ENCODE assay signal across 12 mouse cellular contexts in genomic region chr19:41907079-41907760, GRCm38 (mm10). TPM values are rescaled to one million over a fixed set of nuclear protein-coding genes. Genes with fewer than 3 reads are reported as not detected.
DNase-seq lines count a peak whose midpoint lies in the region; ATAC-seq and TF ChIP-seq lines count a peak whose summit lies in the region.
"Had no signal": no experiment of that assay in that cellular context is flagged by ENCODE, and none has a peak within 500 bp of the region (broad histone marks: within the 10 kb centered on the region; RNA-seq: fewer than 3 reads in every experiment).

No protein-coding gene starts in this region.

- peaks cover 64% of the 10 kb centered on the region for H3K4me1 ChIP-seq in erythroblast, embryonic 14.5 days (ENCODE audit: control insufficient read depth)
- peaks cover 15% of the 10 kb centered on the region for H3K4me1 ChIP-seq in lung, embryonic 16.5 days (replicated peaks; ENCODE audit: control insufficient read depth, insufficient read depth, low read length)
- no peaks in the 10 kb centered on the region for H3K4me1 ChIP-seq in kidney, postnatal 0 days (replicated peaks; ENCODE audit: insufficient read depth, low read length)
- H3K4me1 ChIP-seq: forebrain, embryonic 10.5 days had no signal

- no peaks in the 10 kb centered on the region for H3K9me3 ChIP-seq in erythroblast, embryonic 14.5 days (ENCODE audit: control insufficient read depth, low read length)
- H3K9me3 ChIP-seq in lung, embryonic 16.5 days (ENCODE audit: control insufficient read depth, low read length), result no peaks in the 10 kb centered on the region
- no peaks in the 10 kb centered on the region for H3K9me3 ChIP-seq in kidney, postnatal 0 days (replicated peaks; ENCODE audit: low read length)
- H3K9me3 ChIP-seq: forebrain, embryonic 10.5 days had no signal

- peak overlapping the region; percentile 69 for H3K27ac ChIP-seq in lung, embryonic 16.5 days (ENCODE audit: low read length)
- H3K27ac ChIP-seq in kidney, postnatal 0 days, result peak overlapping the region; percentile 25; the same call in 1 of the 2 replicates
- H3K27ac ChIP-seq: forebrain, embryonic 10.5 days; left cerebral cortex, adult 2 months had no signal

- H3K4me2 ChIP-seq in lung, embryonic 16.5 days (ENCODE audit: low read depth, low read length), result no peak overlapping the region
- H3K4me2 ChIP-seq in kidney, postnatal 0 days (ENCODE audit: low read length), result no peak overlapping the region

- peak overlapping the region; percentile 39 for H3K4me3 ChIP-seq in erythroblast, embryonic 14.5 days (replicated peaks)
- H3K4me3 ChIP-seq in lung, embryonic 16.5 days (ENCODE audit: low read length), result no peak overlapping the region
- no peak overlapping the region for H3K4me3 ChIP-seq in kidney, postnatal 0 days (replicated peaks; ENCODE audit: low read depth, low read length)
- H3K4me3 ChIP-seq: forebrain, embryonic 10.5 days; left cerebral cortex, adult 2 months had no signal

- no peaks in the 10 kb centered on the region for H3K27me3 ChIP-seq in erythroblast, embryonic 14.5 days (ENCODE audit: control insufficient read depth)
- H3K27me3 ChIP-seq in lung, embryonic 16.5 days (ENCODE audit: control insufficient read depth, insufficient read depth, low read depth, low read length), result no peaks in the 10 kb centered on the region
- no peaks in the 10 kb centered on the region for H3K27me3 ChIP-seq in kidney, postnatal 0 days (ENCODE audit: insufficient read depth, low read length)

- ATAC-seq in erythroblast, adult 5-6 weeks (replicated peaks; ENCODE audit: low FRiP score, poor library complexity, severe bottlenecking), result no peak
- no peak for ATAC-seq in lung, embryonic 16.5 days (ENCODE audit: low read depth)
- no peak for ATAC-seq in kidney, postnatal 0 days (replicated peaks; ENCODE audit: low FRiP score, low read depth)
- ATAC-seq in megakaryocyte-erythroid progenitor cell, adult 5-6 weeks (replicated peaks; ENCODE audit: low FRiP score, low TSS enrichment, poor library complexity, severe bottlenecking), result peak; percentile 1; the same call in 1 of the 2 replicates

- no peaks in the 10 kb centered on the region for H3K36me3 ChIP-seq in erythroblast, embryonic 14.5 days (ENCODE audit: control insufficient read depth)
- no peaks in the 10 kb centered on the region for H3K36me3 ChIP-seq in lung, embryonic 16.5 days (ENCODE audit: control insufficient read depth, insufficient read depth, low read length)
- no peaks in the 10 kb centered on the region for H3K36me3 ChIP-seq in kidney, postnatal 0 days (ENCODE audit: insufficient read depth, low read length)
- H3K36me3 ChIP-seq: forebrain, embryonic 10.5 days had no signal

- TF ChIP-seq CTCF in kidney, postnatal 0 days (IDR thresholded peaks at IDR 0.05; ENCODE audit: low read depth), result no peak; the same call in 1 of the 2 replicates

- 20% methylated on average over 8 of the region's 8 CpGs for WGBS in lung, embryonic 16.5 days
- 46% methylated on average over 8 of the region's 8 CpGs for WGBS in kidney, postnatal 0 days

- DNase-seq in lung, postnatal 14 days, result no peak
- peak; percentile 43 for DNase-seq in kidney, postnatal 0 days (ENCODE audit: low spot score)
- no peak for DNase-seq in frontal cortex, postnatal 10 days (ENCODE audit: low spot score in 2 of 2)
- no peak for DNase-seq in Muller cell, postnatal 12 days (ENCODE audit: inconsistent ontology term)
- DNase-seq: adrenal gland, postnatal 36 days; lung, postnatal 10 days had no signal

- H3K9ac ChIP-seq in lung, embryonic 16.5 days (ENCODE audit: low read length), result 0 out of 2 replicates have a peak overlapping the region, but pooled peaks have one; percentile 35
- H3K9ac ChIP-seq in kidney, postnatal 0 days (ENCODE audit: low read depth, low read length), result 0 out of 2 replicates have a peak overlapping the region, but pooled peaks have one; percentile 19

RNA-seq across cellular contexts. Expression of gene Pgam1, which starts 4.5 kb away (rescaled TPM):
- polyA plus RNA-seq in erythroblast, embryonic 14.5 days (2012), result 6.9 and 7.3 TPM in 2 replicates
- 154 and 190 TPM in 2 replicates for total RNA-seq in erythroblast, adult 5-6 weeks (2015; ENCODE audit: low replicate concordance)
- 58.1 and 69.4 TPM in 2 replicates for total RNA-seq in erythroblast, adult 5-6 weeks (2017; ENCODE audit: low replicate concordance)
- polyA plus RNA-seq in lung, embryonic 16.5 days (2015; fragmentation: Nextera tagmentation; extraction: Ambion mirVana), result 609 and 641 TPM in 2 replicates
- 488 and 525 TPM in 2 replicates for polyA plus RNA-seq in kidney, postnatal 0 days (2015; fragmentation: Nextera tagmentation; extraction: Ambion mirVana)
- 27.0 and 67.3 TPM in 2 replicates for total RNA-seq in megakaryocyte-erythroid progenitor cell, adult 5-6 weeks (2014; fragmentation: Nextera tagmentation)
- total RNA-seq in megakaryocyte-erythroid progenitor cell, adult 5-6 weeks (2017), result 30.1 and 34.7 TPM in 2 replicates

RNA-seq across cellular contexts. Expression of gene Rrp12, which starts 11.2 kb away (rescaled TPM):
- polyA plus RNA-seq in erythroblast, embryonic 14.5 days (2012), result 1.1 TPM in 2 replicates
- 0.63 and 2.9 TPM in 2 replicates for total RNA-seq in erythroblast, adult 5-6 weeks (2015; ENCODE audit: low replicate concordance)
- total RNA-seq in erythroblast, adult 5-6 weeks (2017; ENCODE audit: low replicate concordance), result 2.4 and 2.6 TPM in 2 replicates
- polyA plus RNA-seq in lung, embryonic 16.5 days (2015; fragmentation: Nextera tagmentation; extraction: Ambion mirVana), result 9.9 and 11.4 TPM in 2 replicates
- polyA plus RNA-seq in kidney, postnatal 0 days (2015; fragmentation: Nextera tagmentation; extraction: Ambion mirVana), result 7.9 and 9.3 TPM in 2 replicates
- total RNA-seq in megakaryocyte-erythroid progenitor cell, adult 5-6 weeks (2014; fragmentation: Nextera tagmentation), result 21.0 and 31.4 TPM in 2 replicates
- total RNA-seq in megakaryocyte-erythroid progenitor cell, adult 5-6 weeks (2017), result 26.5 and 36.0 TPM in 2 replicates

RNA-seq across cellular contexts. Expression of gene Exosc1, which starts 26.0 kb away (rescaled TPM):
- 0.70 and 0.94 TPM in 2 replicates for polyA plus RNA-seq in erythroblast, embryonic 14.5 days (2012)
- total RNA-seq in erythroblast, adult 5-6 weeks (2015; ENCODE audit: low replicate concordance), result 14.0 and 14.6 TPM in 2 replicates
- 12.8 and 14.1 TPM in 2 replicates for total RNA-seq in erythroblast, adult 5-6 weeks (2017; ENCODE audit: low replicate concordance)
- 60.0 and 65.9 TPM in 2 replicates for polyA plus RNA-seq in lung, embryonic 16.5 days (2015; fragmentation: Nextera tagmentation; extraction: Ambion mirVana)
- polyA plus RNA-seq in kidney, postnatal 0 days (2015; fragmentation: Nextera tagmentation; extraction: Ambion mirVana), result 69.3 and 70.2 TPM in 2 replicates
- total RNA-seq in megakaryocyte-erythroid progenitor cell, adult 5-6 weeks (2014; fragmentation: Nextera tagmentation), result 66.2 and 86.7 TPM in 2 replicates
- 72.9 and 81.2 TPM in 2 replicates for total RNA-seq in megakaryocyte-erythroid progenitor cell, adult 5-6 weeks (2017)

RNA-seq across cellular contexts. Expression of gene Zdhhc16, which starts 26.1 kb away (rescaled TPM):
- 3.1 and 3.2 TPM in 2 replicates for polyA plus RNA-seq in erythroblast, embryonic 14.5 days (2012)
- total RNA-seq in erythroblast, adult 5-6 weeks (2015; ENCODE audit: low replicate concordance), result 20.2 and 22.6 TPM in 2 replicates
- 6.4 and 19.0 TPM in 2 replicates for total RNA-seq in erythroblast, adult 5-6 weeks (2017; ENCODE audit: low replicate concordance)
- polyA plus RNA-seq in lung, embryonic 16.5 days (2015; fragmentation: Nextera tagmentation; extraction: Ambion mirVana), result 82.3 and 84.4 TPM in 2 replicates
- polyA plus RNA-seq in kidney, postnatal 0 days (2015; fragmentation: Nextera tagmentation; extraction: Ambion mirVana), result 70.0 and 73.4 TPM in 2 replicates
- total RNA-seq in megakaryocyte-erythroid progenitor cell, adult 5-6 weeks (2014; fragmentation: Nextera tagmentation), result 36.8 and 46.8 TPM in 2 replicates
- 22.1 and 26.2 TPM in 2 replicates for total RNA-seq in megakaryocyte-erythroid progenitor cell, adult 5-6 weeks (2017)

RNA-seq across cellular contexts. Expression of gene Frat2, which starts 59.3 kb away (rescaled TPM):
- polyA plus RNA-seq in erythroblast, embryonic 14.5 days (2012), result 8.4 and 10.4 TPM in 2 replicates
- 2.3 and 4.8 TPM in 2 replicates for total RNA-seq in erythroblast, adult 5-6 weeks (2015; ENCODE audit: low replicate concordance)
- total RNA-seq in erythroblast, adult 5-6 weeks (2017; ENCODE audit: low replicate concordance), result 3.6 and 11.0 TPM in 2 replicates
- 2.8 and 3.3 TPM in 2 replicates for polyA plus RNA-seq in lung, embryonic 16.5 days (2015; fragmentation: Nextera tagmentation; extraction: Ambion mirVana)
- polyA plus RNA-seq in kidney, postnatal 0 days (2015; fragmentation: Nextera tagmentation; extraction: Ambion mirVana), result 5.8 and 7.2 TPM in 2 replicates
- total RNA-seq in megakaryocyte-erythroid progenitor cell, adult 5-6 weeks (2014; fragmentation: Nextera tagmentation), result 30.5 and 32.9 TPM in 2 replicates
- total RNA-seq in megakaryocyte-erythroid progenitor cell, adult 5-6 weeks (2017), result 55.8 and 63.7 TPM in 2 replicates

Comparison
In these comparisons a context has a peak if more than half of its experiments do, and no peak if none do; other contexts are left out.
1. RNA of gene Pgam1, which starts 4.5 kb away (polyA plus RNA-seq): 609 to 641 TPM in lung, embryonic 16.5 days and 488 to 525 TPM in kidney, postnatal 0 days; 6.9 to 7.3 TPM in erythroblast, embryonic 14.5 days; every median in the first group is over 10 times any median in the second.
2. RNA of gene Exosc1, which starts 26.0 kb away (polyA plus RNA-seq): 69.3 to 70.2 TPM in kidney, postnatal 0 days and 60.0 to 65.9 TPM in lung, embryonic 16.5 days; 0.70 to 0.94 TPM in erythroblast, embryonic 14.5 days; every median in the first group is over 10 times any median in the second.